Mouse (Mus musculus): ENCODE results near the gene Apom. TPM values are rescaled to one million over a fixed set of nuclear protein-coding genes. Genes with fewer than 3 reads are reported as not detected.

Apom gene
- polyA plus RNA-seq, 1 experiment, result 0.20 TPM

DNA sequence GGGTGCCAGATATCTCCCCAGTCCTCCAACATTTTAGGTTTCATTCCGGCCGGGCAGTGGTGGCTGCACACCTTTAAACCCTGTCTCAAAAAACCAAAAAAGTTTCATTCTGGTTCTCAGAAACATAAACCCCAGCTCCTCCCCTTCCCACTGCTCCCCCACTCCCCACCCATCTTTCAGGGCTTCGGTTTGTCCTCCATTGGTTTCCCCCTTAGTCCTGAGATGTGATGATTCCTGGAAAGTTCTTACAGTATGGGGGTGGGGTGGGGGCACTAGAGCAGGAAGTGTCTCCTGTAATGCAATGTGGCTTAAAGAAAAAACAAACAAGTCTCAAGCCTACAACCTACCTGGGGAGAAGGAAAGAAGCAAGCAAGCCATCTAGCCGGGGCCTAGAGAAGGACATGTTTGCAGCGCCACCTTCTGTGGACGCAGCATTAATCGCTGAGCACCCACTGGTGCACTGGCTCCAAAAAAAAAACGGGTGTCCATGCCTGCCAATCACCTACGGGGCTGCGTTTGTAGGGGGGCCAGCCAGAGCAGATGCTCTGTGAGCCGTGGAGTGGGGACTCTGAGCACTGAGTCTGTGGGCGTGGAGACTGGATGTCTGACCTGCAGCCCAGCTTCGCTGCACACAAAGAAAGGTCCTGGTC, 26.0 kb downstream of the Apom start:
- peaks cover 4% of the 10 kb centered on the region for H3K36me3 ChIP-seq (ENCODE audit: control insufficient read depth, insufficient read depth)
- H3K79me3 ChIP-seq (ENCODE audit: low read depth), result no peaks in the 10 kb centered on the region
- peak overlapping the region; percentile 40 for H3ac ChIP-seq (ENCODE audit: control insufficient read depth, insufficient read length, low read depth)
- TF ChIP-seq CEBPB (IDR thresholded peaks at IDR 0.05; ENCODE audit: low read depth) (no peak), USF1 (IDR thresholded peaks at IDR 0.05; ENCODE audit: low read depth) (no peak), CTCF (IDR thresholded peaks at IDR 0.05; ENCODE audit: control insufficient read depth, insufficient read depth, insufficient read length) (peak; percentile 41)
- H3K79me2 ChIP-seq (ENCODE audit: control insufficient read depth, insufficient read depth), result no peaks in the 10 kb centered on the region
- no peaks in the 10 kb centered on the region for H3K27me3 ChIP-seq (ENCODE audit: control insufficient read depth, insufficient read depth, insufficient read length)
- no peak overlapping the region for H3K4me3 ChIP-seq (ENCODE audit: insufficient read depth, poor library complexity, severe bottlenecking)

DNA sequence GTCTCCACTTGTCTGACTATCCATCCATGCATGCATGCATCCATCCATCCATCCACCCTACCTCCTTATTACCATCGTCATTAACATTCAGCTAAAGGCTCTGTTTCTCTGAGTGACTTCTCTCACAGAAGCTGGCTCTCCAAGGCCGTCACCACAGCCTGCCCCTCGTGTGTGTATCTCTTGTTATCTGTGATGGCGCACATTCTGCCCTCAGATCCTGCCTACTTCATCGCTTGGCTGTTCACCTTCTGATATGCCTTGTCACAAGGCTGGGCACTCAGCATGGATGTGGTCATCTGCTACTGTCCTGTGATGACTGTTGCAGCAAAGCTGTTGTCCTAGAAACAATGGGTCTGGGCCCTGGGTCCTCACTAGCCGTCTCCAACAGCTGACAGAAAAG, 27.1 kb downstream of the Apom start:
- peaks cover 10% of the 10 kb centered on the region for H3K36me3 ChIP-seq (ENCODE audit: control insufficient read depth, insufficient read depth)
- H3K27me3 ChIP-seq (ENCODE audit: control insufficient read depth, insufficient read depth, insufficient read length), result no peaks in the 10 kb centered on the region
- H3K4me3 ChIP-seq (ENCODE audit: insufficient read depth, poor library complexity, severe bottlenecking), result no peak overlapping the region
- TF ChIP-seq USF1 (IDR thresholded peaks at IDR 0.05; ENCODE audit: low read depth) (no peak), FOSL1 (IDR thresholded peaks at IDR 0.05; ENCODE audit: insufficient read depth, low read length, poor library complexity, severe bottlenecking) (no peak), CTCF (IDR thresholded peaks at IDR 0.05; ENCODE audit: control insufficient read depth, insufficient read depth, insufficient read length) (no peak), CEBPB (IDR thresholded peaks at IDR 0.05; ENCODE audit: low read depth) (no peak), MYOG (IDR thresholded peaks at IDR 0.05; ENCODE audit: control insufficient read depth, extremely low read depth, insufficient read length) (no peak), MAX (IDR thresholded peaks at IDR 0.05) (no peak), MYOD1 (IDR thresholded peaks at IDR 0.05; ENCODE audit: control insufficient read depth, insufficient read length, low read depth) (no peak)
- H3K79me2 ChIP-seq (ENCODE audit: control insufficient read depth, insufficient read depth), result no peaks in the 10 kb centered on the region
- no peaks in the 10 kb centered on the region for H3K79me3 ChIP-seq (ENCODE audit: low read depth)
- H3ac ChIP-seq (ENCODE audit: control insufficient read depth, insufficient read length, low read depth), result no peak overlapping the region

DNA sequence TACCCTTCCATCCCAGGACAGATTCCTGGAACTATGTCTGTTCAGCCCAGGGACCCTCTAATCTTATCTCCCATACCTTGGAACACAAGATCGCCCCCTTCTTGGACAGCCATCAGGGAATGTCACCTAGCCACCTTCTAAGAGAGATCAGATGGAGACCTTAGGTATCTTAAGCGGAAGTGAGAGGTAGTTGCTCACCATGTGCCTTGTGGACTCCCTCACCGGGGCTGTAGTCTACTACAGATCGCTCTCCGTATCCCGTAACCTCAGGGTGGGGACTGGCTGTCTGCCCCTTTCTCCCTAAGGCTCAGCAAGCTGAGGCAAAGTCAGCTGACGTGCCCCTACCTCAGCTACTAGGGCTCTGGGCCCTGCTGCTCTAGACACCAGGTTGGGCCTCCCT, 27.8 kb downstream of the Apom start:
- Histone ChIP-seq H3K4me3 (ENCODE audit: insufficient read depth, poor library complexity, severe bottlenecking) (no peak overlapping the region), H3K79me3 (ENCODE audit: low read depth) (no peaks in the 10 kb centered on the region), H3K27me3 (ENCODE audit: control insufficient read depth, insufficient read depth, insufficient read length) (no peaks in the 10 kb centered on the region), H3K36me3 (ENCODE audit: control insufficient read depth, insufficient read depth) (peaks cover 17% of the 10 kb centered on the region), H3ac (ENCODE audit: control insufficient read depth, insufficient read length, low read depth) (no peak overlapping the region), H3K79me2 (ENCODE audit: control insufficient read depth, insufficient read depth) (no peaks in the 10 kb centered on the region)
- TF ChIP-seq MYOG (IDR thresholded peaks at IDR 0.05; ENCODE audit: control insufficient read depth, extremely low read depth, insufficient read length) (no peak), MYOD1 (IDR thresholded peaks at IDR 0.05; ENCODE audit: control insufficient read depth, insufficient read length, low read depth) (no peak), MAX (IDR thresholded peaks at IDR 0.05) (no peak), FOSL1 (IDR thresholded peaks at IDR 0.05; ENCODE audit: insufficient read depth, low read length, poor library complexity, severe bottlenecking) (no peak), CEBPB (IDR thresholded peaks at IDR 0.05; ENCODE audit: low read depth) (no peak), USF1 (IDR thresholded peaks at IDR 0.05; ENCODE audit: low read depth) (no peak), CTCF (IDR thresholded peaks at IDR 0.05; ENCODE audit: control insufficient read depth, insufficient read depth, insufficient read length) (no peak)

DNA sequence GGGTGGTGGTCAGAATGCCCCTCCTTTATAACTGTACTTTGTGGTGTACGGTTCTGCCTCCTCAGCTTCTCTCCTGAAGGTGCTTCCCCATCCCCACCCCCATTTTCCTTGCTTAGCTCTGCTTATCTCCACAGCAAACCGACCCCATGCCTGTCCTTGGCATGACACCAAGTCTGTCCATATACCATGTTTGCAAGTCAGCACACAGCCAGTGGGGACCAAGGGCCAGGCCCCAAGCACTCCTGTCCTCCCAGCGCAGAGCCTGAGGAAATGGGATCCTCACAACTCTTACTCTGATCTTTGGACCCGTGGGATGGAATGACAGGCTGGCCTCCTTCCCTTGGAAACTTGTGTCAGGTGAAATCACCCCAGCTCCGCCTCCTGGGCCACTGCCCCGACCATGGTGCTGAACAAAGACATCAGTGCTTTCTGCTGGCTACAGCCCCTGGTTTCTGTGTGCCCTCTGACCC, 28.6 kb downstream of the Apom start:
- H3K79me3 ChIP-seq (ENCODE audit: low read depth), result no peaks in the 10 kb centered on the region
- TF ChIP-seq CEBPB (IDR thresholded peaks at IDR 0.05; ENCODE audit: low read depth) (no peak), MYOG (IDR thresholded peaks at IDR 0.05; ENCODE audit: control insufficient read depth, extremely low read depth, insufficient read length) (no peak), USF1 (IDR thresholded peaks at IDR 0.05; ENCODE audit: low read depth) (no peak), CTCF (IDR thresholded peaks at IDR 0.05; ENCODE audit: control insufficient read depth, insufficient read depth, insufficient read length) (no peak), MYOD1 (IDR thresholded peaks at IDR 0.05; ENCODE audit: control insufficient read depth, insufficient read length, low read depth) (no peak), FOSL1 (IDR thresholded peaks at IDR 0.05; ENCODE audit: insufficient read depth, low read length, poor library complexity, severe bottlenecking) (no peak), MAX (IDR thresholded peaks at IDR 0.05) (no peak)
- no peaks in the 10 kb centered on the region for H3K27me3 ChIP-seq (ENCODE audit: control insufficient read depth, insufficient read depth, insufficient read length)
- no peak overlapping the region for H3K4me3 ChIP-seq (ENCODE audit: insufficient read depth, poor library complexity, severe bottlenecking)
- no peaks in the 10 kb centered on the region for H3K79me2 ChIP-seq (ENCODE audit: control insufficient read depth, insufficient read depth)
- no peak overlapping the region for H3ac ChIP-seq (ENCODE audit: control insufficient read depth, insufficient read length, low read depth)
- H3K36me3 ChIP-seq (ENCODE audit: control insufficient read depth, insufficient read depth), result peaks cover 17% of the 10 kb centered on the region

DNA sequence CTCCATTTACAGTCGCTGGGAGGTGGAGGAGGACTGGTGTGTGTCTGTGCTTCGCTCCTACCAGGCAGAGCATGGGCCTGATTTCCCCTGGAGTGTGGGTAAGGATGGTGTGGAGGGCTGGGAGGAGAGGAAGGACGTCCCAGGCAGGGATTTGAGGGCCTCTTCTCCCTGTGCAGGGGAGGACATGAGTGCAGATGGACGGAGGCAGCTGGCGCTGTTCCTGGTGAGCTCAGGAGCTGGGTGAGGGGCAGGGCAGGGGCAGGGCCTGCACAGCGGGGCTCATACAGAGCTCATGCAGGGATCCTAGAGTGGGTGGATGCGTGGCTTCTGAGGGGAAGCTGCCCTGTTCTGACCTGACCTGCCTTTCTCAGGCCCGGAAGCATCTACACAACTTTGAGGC, 29.6 kb downstream of the Apom start:
- no peak overlapping the region for H3ac ChIP-seq (ENCODE audit: control insufficient read depth, insufficient read length, low read depth)
- TF ChIP-seq CEBPB (IDR thresholded peaks at IDR 0.05; ENCODE audit: low read depth), result no peak
- TF ChIP-seq MAX (IDR thresholded peaks at IDR 0.05), result no peak
- no peaks in the 10 kb centered on the region for H3K79me2 ChIP-seq (ENCODE audit: control insufficient read depth, insufficient read depth)
- peaks cover 17% of the 10 kb centered on the region for H3K36me3 ChIP-seq (ENCODE audit: control insufficient read depth, insufficient read depth)
- no peak overlapping the region for H3K4me3 ChIP-seq (ENCODE audit: insufficient read depth, poor library complexity, severe bottlenecking)
- H3K27me3 ChIP-seq (ENCODE audit: control insufficient read depth, insufficient read depth, insufficient read length), result no peaks in the 10 kb centered on the region
- no peaks in the 10 kb centered on the region for H3K79me3 ChIP-seq (ENCODE audit: low read depth)

DNA sequence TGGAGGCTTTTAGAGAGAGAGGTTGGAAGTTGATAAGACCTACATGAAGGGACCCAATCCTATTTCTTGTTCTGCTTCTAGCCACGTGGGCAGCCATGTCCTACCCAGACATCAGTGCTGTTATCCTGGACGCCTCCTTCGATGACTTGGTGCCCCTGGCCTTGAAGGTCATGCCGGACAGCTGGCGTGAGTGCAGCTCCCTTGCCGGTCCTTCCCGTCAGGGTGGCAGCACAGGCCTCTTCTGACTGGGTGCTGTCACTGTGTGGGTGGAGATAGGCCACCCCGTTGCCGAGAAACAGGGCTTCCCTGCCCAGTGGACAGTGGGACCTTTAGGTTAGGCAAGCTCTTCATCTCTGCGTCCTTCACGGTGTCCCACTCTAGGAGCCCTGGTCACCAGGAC, 30.7 kb downstream of the Apom start:
- no peak for TF ChIP-seq MAX (IDR thresholded peaks at IDR 0.05)
- Histone ChIP-seq H3K27me3 (ENCODE audit: control insufficient read depth, insufficient read depth, insufficient read length) (no peaks in the 10 kb centered on the region), H3K4me3 (ENCODE audit: insufficient read depth, poor library complexity, severe bottlenecking) (no peak overlapping the region), H3K36me3 (ENCODE audit: control insufficient read depth, insufficient read depth) (peaks cover 19% of the 10 kb centered on the region), H3K79me2 (ENCODE audit: control insufficient read depth, insufficient read depth) (no peaks in the 10 kb centered on the region), H3K79me3 (ENCODE audit: low read depth) (no peaks in the 10 kb centered on the region), H3ac (ENCODE audit: control insufficient read depth, insufficient read length, low read depth) (no peak overlapping the region)
